Mouse (Mus musculus) myocyte (in vitro differentiated cells): ENCODE measurements at regions not wholly inside any gene's neighbourhood (a gene's known extent, or its start where the extent isn't known, plus 50 kb on each side); places are given as distances from the start of the nearest gene placed in this dataset.

Experiments
- E2F4 ChIP-seq: IDR thresholded peaks from one replicate; pipeline ENCODE4 v1.6.1; 2011; ENCODE audit warnings: mild to moderate bottlenecking, control low read depth, moderate library complexity; ENCODE audit not compliant: insufficient read depth
- USF1 ChIP-seq: IDR thresholded peaks from one replicate; pipeline ENCODE4 v1.6.1; 2011; ENCODE audit warnings: low read depth, mild to moderate bottlenecking, control low read depth, moderate library complexity

GRCm38 (mm10) chr1:57615155-57615554 is 158.8 kb upstream of the Spats2l start:
- TF ChIP-seq E2F4 (no peak), USF1 (no peak)
